Mouse (Mus musculus): ENCODE measurements around the gene Slc25a27.

GRCm38 (mm10) chr17:43592296-43593291 is 74.4 kb downstream of the Slc25a27 start:
- TF ChIP-seq CTCF (IDR thresholded peaks at IDR 0.05; ENCODE audit: extremely low read depth, insufficient read length, insufficient replicate concordance, low read depth, low read length) (no peak), POLR2A (IDR thresholded peaks at IDR 0.05; ENCODE audit: low read depth, low read length) (no peak)
